Mouse (Mus musculus) lung, adult 2 months (tissue): ENCODE measurements at regions not wholly inside any gene's neighbourhood (a gene's known extent, or its start where the extent isn't known, plus 50 kb on each side); places are given as distances from the start of the nearest gene placed in this dataset.

Experiments used
- CTCF ChIP-seq: fragments of 200-500 bp; IDR thresholded peaks from 2 replicates; pipeline ENCODE4 v1.5.1; 2011; ENCODE audit warnings: mild to moderate bottlenecking, low read length, control low read depth; ENCODE audit not compliant: insufficient read depth
- POLR2A ChIP-seq: fragments of 200-500 bp; IDR thresholded peaks from 2 replicates; pipeline ENCODE4 v1.6.1; 2011; ENCODE audit warnings: low read depth, mild to moderate bottlenecking, control low read depth, low read length, borderline replicate concordance; ENCODE audit errors: extremely low read depth

DNA sequence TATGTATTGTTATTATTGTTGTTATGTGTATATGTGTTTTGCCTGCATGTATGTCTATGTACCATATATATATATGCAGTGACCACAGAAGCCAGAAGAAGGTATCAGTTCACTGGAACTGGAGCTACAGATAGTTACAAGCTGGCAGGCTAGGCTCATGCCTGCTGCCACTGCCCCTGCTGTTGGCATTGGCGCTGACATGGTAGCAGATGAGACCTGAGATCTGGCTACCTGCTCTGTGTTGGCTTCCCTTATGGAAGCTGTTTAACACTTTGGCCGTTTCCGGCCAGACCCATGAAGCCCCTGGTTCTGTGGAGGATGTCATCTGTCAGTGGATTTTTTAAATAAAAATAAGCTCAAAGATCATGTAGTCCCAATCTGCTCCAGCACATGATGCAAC, 178.1 kb downstream of the Mex3b start:
- TF ChIP-seq CTCF (no peak), POLR2A (no peak)
